Mouse (Mus musculus) skeletal muscle tissue, adult 2 months (tissue): Measurements from ENCODE around the gene Leo1.
"Not testable (repeated sequence)": the region's sequence is repeated elsewhere in the genome, so short reads cannot be mapped to it uniquely, and the experiment has no call there.

Source experiments
- DNase-seq: peaks from one replicate; pipeline ENCODE4 v3.0.0-alpha.2; 2012; ENCODE audit warnings: low read depth, low spot score

Leo1 gene

DNA sequence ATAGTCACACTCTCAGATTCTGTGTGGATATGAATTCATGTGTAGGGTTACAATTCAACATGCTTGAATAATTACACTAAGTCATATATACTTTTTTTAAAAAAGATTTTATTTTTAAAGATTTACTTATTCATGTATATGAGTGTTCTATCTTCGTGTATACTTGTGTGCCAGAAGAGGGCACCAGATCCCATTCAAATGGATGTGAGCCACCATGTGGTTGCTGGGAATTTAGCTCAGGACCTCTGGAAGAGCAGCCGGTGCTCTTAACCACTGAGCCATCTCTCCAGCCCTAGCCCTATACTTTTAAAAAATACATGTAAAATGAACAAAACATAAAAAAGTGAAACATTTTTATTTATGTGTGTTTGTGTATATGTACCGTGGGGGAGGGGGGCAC lies 26.3 kb downstream of the Leo1 start:
- no peak for DNase-seq

DNA sequence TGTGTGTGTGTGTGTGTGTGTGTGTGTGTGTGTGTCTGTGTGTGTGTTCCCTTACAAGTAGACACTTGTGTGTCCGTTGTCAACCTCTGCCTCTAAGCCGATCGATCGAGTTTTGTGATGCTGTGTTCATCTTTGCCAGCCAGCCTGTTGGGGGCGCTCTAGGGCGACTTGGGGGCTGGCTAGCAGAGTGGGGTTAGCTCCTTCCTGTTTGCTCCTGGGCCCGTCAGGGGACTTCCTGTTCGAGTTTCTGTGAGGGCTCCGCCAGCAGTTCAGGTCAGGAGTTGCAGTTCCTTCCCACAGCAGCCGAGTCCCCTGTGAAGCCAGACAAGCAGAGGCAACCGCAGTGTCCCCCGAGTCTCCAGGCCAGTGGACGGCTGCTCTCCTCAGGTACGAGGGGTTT lies 27.0 kb downstream of the Leo1 start:
- no peak for DNase-seq

DNA sequence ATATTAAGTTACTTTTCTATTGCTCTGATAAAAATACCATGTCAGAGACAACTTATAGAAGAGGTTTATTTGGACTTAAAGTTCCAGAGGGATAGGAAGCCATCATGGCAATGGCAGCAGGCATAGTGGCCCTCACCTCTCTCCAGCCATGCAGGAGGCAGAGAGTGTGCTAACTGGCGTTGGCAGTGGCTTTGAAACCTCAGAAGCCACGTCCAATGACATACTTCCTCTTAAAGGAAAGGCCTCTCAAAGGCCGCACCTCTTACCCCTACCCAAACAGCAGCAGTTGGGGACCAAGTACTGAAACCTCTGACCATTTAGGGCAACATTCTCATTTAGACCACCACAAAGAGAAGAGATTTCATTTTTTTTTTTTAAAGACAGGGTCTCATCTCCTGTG lies 35.9 kb downstream of the Leo1 start:
- no peak for DNase-seq

DNA sequence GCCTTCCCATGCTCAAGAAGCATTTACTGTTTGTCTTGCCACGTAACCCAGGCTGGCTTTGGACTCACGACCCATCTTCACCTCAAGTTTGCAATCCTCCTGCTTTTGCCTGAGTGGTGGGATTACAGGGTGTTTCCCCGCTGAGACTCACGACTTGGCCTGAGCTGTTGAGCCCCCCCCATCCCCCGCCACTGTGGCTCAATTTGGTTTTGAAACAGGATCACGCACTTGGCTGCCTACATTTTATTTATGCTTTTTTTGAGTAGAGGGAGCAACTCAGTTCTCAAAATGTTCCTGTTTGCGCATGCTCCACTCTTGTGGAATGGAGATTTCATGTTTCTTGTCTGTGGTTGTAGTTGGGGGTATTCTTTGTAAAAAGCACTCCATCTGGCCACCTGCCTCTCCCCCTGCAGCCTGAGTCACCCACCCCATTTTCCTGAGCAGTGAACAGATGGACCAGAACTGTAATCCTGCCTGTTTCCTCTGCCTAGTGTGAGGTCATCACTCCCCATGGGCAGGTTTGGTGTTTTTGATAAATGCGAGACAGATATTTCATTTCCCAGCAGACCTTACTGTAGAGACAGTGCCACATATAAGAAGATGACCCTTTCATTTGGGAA lies 37.9 kb downstream of the Leo1 start:
- no peak for DNase-seq

DNA sequence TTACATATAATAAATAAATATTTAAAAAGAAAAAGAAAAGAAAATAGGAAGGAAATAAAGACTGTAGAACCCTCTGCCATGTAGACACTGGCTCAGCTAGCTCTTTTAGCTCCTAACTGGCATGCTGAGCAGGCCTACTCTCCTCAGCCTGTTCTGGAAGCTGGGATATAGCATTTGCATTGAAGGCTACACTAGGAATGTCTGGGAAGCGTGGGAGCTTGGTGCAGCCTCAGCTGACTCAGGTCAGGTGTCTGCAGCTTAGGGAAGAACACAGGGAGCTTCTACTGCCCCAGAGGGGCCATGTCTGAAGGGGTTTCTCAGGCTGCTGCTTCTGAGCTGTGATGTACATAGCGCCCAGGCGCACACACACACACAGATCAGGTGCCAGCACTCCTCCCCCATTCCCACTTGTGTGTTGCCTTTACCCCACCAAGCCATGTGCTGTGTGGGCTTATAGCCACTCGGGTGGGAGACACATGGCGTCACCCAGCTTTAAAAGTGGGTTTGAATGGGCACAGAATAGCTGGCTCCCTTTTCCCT lies 39.3 kb downstream of the Leo1 start:
- no peak for DNase-seq

DNA sequence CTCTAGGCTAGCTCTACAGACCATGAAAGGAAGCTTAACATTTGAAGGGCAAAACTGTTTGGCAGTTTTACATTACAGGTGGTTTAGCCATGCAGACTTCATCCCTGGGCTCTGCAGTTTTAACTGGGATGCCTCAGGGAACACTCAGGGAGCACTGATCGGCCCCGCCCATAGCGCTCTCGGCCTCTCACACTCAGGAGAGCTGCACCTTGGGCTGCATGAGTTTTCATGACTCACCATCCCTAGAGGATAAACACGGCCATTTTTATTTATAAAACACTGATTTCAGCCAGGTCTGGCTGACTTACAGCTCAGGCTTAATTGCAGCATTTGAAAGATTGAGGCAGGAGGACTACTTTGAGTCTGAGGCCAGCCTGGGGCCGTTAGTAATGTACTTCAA lies 43.9 kb downstream of the Leo1 start:
- DNase-seq: no peak

DNA sequence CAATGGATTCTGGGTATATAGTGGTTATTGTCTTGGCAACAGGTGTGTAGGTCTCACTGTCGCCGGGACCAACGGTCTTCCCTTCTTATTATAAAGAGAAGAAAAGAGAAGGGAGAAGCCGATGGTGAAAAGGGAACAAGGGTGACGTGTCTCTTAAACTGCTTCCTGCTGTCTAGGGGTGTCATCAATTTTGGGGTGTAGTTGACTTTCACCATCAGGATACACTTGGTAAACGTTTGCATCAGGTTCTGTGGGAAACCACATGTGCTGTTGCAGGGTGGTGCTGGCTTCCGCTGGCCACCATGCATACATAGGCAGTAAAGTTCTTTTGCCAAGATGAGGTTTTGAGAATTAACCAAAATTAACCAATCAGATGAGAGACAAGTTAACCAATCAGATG lies 46.9 kb downstream of the Leo1 start:
- not testable (repeated sequence) for DNase-seq

DNA sequence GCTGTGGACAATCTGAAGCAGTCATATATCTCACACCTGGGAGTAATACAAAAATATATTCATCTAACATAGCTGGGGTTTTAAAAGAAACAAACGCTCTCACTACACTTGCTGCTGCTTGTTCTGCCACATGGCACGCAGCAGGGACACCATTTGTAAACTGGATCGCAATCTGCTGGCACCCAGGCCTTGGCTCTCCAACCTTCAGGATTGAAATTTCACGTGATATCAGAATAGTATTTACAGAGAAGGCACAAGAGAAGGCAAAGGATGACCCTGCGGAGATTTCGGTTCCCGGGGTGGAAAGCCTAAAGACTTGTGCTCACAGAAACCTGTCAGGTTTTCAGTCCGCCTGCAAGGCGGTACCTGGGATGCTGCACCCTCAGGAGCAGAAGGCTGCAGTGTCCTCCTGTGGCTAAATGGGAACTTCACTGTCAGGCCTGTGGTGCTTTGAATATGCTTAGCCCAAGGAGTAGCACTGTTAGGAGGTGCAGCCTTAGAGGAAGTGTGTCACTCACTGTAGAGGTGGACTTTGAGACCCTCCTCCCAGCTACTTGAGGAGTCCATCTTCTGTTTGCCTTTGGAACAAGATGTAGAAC lies 53.2 kb downstream of the Leo1 start:
- DNase-seq: no peak

DNA sequence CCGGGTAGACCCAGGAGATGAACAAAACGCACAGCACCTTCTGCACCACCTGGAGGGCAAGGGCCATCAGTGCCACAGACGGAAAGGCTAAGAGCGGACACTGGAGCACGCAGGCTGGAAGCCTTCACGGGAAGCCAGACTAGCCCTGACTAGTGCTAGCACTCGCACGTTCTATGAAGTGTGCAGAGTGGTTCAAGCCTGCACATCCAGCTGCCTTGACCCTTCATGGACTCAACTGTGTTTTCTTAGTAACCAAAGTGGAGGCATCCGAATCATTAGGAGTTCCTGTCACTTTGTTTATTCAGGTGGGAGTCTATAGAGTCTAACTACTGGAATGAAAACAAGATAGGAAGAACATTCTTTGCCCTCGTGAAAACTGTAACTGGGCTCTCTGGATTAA lies 54.6 kb downstream of the Leo1 start:
- no peak for DNase-seq

DNA sequence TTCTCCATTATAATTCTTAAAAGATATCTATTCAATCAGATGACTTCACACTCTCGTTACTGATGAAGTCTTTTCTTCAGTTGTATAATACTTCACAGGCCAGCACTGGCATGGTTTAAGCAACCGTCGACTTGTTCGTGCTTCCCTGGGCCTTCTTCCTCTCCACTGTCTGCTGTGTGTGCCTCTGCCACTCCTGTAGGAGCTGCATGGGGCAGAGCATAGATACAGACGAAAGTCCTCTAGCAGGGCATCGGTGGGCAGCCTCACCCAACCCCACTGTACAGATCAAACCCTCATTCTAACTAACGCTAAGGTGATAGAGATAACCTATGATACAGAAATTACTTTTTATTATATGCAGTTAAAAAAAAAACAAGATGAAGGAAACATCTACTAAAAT lies 57.2 kb downstream of the Leo1 start:
- DNase-seq: no peak

DNA sequence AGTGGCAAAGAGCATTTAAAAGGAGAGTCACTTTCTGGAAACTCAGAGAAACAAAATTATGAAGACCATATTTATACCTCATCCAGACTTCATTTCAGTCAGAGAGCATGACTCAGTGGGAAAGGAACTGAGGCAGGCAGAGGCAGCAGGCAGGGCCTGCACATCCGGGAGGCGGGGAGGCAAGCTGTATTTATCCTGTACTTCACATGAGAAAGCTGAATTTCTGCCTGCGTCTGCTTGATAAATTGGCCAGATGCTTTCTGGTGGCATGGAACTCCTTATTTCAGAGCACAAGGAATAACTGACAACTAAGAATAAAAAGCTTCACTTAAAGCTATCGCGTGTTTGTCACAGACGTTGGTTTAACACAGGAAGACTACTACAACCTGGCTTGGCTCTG lies 63.0 kb downstream of the Leo1 start:
- DNase-seq: no peak

DNA sequence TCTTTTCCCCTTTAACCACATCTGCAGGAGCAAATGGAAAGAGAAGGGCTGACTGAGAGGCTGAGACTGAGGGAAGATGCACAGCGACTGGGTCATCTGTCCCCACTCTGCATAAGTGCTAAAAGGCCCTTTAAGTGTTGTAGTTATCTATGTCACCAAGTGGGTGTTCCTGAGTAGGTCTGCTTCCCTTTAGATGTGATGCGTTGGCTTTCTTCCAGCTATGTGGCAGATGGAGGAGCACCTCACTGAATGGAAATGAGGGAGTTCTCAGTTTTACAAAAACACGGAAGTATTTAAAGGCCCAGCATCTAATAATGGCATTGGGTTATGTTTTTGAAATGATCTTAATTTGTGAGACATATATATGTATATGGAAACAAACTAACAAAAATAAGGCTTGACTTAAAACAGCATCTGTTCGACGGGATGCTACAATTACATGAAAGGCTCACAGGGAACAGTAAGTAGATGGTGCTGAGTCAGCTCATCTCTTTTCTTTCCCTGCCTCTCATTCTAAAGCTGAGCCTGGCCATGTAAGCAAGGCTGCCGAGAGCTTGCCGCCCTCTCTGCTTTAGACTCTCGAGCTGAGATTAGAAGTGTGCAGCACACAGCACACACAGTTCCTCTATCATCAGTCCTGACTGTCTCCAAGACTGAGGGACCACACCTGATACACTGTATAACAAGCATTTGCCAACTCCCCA lies 70.1 kb downstream of the Leo1 start:
- no peak for DNase-seq

DNA sequence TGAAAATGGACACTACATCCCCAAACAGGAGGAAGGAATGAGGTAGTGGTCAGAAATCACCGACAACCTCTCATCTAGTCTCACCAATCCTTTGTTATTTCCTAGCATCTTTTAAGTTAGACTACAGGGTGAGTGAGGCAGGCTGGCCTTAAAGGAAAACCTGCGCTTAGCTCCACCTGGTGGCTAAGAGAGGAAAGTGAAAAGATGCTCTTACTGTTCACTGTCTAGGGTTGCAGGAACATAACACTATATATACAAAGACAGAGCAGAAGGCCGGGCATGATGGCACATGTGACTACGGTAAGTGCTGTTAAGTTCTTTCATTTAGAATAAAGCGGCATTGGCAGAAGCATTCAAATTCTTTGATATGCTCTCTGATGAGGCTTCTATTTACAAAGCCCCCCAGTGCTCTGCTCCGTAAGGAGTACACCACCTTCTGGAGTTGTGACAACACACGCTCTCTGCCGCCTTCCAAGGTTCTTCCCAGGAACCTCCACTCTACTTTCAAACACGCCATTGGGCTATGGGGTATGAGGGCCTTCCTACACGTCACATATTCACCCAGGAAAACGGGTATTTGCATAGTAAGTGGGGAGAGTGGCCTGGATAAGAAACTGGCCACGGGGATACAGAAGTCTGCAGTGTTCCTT lies 74.3 kb downstream of the Leo1 start:
- peak; percentile 12 for DNase-seq
